Mouse (Mus musculus) spleen, embryonic (tissue): ENCODE data around the gene Col6a1.

Experiments used
- CTCF ChIA-PET: fragments of 350-600 bp; sonication (Branson Sonifier 250); formaldehyde crosslinking; loops from one replicate; lab custom pipeline; 2022; lab: Charles Lee

Col6a1 gene

DNA sequence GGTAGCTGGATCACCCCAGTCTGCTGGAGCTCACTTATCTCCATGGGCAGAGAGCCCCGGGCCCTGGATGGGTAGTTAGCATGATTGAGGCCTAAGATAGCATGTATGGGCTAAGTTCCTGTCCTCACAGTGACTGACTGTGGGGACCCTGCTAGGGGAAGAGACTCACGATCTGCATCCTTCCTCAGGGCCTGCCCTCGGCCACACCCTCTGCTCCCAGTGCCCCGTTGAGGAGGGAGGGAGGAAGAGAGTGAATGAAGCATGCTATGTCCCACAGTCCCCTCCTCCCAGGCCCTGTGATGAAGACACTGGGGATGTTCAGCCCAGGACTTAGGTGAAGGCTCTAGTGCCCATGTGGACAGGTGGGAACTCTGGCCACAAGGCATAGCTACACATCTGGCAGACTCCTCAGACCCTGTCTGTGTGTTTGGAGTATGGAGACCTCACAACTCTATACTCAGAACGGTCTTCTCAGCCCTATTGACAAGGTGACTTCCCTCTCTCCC, 1.7 kb downstream of the Col6a1 start:
- CTCF ChIA-PET: no interaction called here

DNA sequence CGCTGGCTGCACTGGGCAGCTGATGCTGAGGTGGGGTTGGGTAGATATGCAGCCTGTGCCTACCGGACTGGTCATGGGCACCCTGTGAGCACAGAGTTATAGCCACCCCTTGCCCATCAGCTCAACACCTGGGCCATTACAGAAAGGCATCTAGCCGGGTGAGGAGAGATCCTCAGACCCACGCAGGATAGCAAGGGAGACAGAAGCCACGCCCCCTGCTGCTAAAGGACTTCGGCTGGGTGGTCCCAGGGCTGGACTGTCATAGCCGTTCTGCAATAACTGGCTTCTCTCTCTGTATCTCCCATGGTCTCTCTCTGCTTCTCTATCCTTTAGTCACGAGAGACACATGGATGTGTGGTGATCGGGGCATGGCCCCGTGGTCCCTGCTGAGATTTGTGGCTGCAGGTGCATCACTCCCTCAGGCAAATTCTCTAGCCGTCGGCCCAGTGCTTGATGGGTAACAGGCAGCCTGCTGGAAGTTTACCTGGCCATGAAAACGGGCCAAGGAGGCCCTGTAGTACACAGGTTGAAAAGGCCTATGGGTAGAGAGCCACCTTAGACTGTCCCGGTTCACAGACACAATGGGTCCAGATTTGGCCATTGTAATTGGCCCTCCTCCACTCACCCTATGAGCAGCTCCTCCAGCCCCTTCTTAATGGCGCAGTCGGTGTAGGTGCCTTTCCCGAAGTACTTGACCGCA, 3.1 kb downstream of the Col6a1 start:
- CTCF ChIA-PET: no interaction called here

DNA sequence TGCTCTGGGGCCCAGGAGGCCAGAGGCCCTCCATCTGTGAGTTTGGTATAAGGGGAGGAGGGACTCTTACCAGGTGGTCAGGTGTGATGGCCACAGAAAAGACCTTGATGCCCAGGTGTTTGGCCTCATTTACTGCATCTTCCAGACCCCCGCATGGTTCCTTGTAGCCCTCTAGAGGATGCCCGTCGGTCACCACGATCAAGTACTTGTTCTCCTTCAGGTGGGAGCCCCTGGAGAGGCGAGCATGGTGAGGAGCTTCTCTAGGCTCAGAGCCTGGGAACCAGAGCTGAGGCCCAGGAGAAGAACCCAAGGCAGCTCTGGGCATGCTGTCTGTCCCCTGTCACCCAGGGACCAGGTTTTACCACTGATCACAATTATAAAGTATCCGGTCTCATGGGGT, 4.2 kb downstream of the Col6a1 start:
- CTCF ChIA-PET: no interaction called here

DNA sequence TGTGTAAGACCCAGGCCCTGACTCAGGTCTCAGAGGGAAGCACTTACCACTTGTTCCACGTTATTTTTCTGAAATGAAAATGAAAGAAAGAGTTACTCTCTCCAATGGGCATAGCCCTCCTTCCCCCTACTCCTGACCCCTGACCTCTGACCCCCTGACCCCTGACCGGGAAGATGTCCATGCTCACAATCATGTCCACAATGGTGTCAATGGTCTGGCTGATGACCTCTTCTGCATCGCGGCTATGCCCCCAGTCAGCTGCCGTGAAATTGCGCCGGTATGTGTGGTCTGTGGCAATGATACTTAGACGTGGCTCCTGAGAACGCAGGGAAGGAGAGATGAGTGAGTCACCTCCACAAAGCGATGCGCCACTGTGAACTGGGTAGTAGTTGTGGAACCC, 4.8 kb downstream of the Col6a1 start:
- CTCF ChIA-PET: no interaction called here

DNA sequence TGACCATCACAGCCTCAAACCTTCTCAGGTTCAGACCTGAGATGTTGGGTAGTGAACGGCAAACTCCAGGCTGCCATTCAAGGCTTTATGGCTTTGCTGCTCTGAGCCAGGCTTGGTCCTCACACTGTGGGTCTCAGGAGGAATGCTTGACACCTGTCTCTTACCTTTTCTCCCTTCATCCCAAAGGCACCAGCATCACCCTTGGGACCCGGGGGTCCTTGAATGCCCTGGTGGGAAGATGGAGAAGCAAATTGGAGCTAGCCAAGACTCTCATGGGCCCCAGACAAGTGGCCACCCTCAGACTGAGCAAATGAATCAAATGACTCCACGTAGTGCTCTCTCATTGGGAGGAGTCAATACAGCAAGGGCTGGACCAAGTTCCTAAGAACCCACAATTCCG, 8.3 kb downstream of the Col6a1 start:
- CTCF ChIA-PET: no interaction called here

DNA sequence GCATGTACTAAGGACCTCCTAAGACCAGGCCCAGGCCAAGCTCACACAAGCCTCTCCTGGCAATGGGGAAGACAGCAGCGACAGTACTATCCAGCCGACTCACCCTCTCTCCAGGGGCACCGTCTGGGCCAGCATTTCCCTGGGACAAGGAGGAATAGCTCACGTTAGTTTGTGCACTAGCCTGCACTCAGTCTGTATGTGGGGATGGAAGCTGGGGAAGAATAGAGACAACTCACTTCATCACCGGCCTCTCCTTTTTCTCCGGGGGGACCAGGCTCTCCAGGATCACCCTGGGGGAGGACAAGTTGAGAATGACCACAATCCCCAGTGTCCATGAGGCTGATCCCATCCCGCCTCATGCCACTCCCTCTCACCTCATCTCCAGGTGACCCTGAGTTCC, 8.9 kb downstream of the Col6a1 start:
- CTCF ChIA-PET: no interaction called here

DNA sequence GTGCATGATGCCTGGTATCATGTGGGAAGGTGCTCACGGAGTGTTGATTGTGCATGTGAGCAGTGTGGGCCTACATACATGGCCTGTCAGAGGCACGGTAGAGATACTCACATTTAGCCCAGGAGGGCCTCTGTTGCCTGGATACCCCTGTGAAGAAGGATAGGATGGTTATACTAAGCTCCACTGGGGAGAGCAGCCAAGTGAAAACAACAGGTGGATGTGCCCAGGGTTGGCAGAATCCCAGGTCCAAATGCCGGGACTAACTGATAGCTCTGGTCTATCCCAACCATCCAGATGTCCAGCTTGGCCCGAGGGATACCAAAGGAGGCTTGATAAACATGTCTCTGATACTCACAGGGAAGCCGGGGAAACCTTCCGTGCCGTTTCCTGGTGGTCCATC, 11.7 kb downstream of the Col6a1 start:
- CTCF ChIA-PET: no interaction called here

DNA sequence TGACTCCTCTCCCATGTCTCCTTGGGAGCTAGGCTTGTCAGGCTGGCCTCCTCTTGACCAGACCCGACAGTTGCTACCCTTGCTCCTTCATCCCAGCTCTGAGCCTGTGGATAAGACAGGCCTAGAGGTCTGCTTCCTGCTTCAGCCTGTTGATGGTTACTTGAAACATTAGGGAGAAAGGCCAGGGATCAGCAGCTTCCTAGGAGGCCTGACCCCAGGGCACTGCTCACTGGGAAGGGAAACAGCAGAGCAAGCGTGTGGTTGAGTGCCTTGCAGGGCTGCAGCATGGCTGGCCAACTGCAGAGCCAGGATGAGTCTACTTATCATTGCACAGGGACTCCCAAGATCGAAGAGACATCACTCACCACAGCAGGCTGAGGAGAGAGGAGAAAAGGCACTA, 13.5 kb downstream of the Col6a1 start:
- CTCF ChIA-PET: no interaction called here

DNA sequence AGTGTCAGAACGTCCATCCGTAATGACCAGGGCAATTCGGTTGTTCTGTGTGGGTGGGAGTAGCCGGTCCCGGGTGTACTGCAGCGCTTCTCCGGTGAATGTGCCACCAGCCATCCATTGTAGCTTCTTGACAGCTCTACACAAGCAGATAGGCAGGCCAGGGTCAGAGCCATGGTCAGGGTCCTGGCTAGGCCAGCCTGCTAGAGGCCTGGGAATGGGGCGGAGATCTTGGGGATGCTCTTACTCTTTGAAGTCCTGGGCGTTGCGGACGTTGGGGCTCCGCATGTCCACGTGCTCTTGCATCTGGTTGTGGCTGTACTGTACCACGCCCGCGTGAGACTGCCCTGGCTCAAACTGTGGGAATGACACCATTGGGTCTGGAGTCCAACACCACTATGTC, 14.6 kb downstream of the Col6a1 start:
- CTCF ChIA-PET: no interaction called here

DNA sequence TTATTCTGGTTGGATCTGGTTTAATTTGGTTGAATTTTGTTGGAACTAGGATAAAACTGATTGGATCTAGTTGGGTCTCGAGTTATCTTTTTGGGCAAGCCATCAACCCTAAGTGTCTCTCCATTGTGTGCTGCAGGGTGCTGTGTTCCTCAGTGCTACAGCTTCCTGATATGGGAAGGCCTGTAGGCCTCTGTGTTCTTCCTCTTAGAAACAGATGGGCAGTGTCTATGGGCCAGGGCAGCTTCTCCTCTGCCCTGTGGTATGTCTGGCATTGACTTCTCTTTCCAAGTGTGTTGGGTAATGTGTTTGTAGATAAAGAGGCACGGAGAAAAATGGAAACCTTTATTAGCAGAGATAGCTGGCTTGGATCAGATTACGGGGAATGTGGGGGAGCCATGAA, 17.5 kb downstream of the Col6a1 start:
- CTCF ChIA-PET: no interaction called here

DNA sequence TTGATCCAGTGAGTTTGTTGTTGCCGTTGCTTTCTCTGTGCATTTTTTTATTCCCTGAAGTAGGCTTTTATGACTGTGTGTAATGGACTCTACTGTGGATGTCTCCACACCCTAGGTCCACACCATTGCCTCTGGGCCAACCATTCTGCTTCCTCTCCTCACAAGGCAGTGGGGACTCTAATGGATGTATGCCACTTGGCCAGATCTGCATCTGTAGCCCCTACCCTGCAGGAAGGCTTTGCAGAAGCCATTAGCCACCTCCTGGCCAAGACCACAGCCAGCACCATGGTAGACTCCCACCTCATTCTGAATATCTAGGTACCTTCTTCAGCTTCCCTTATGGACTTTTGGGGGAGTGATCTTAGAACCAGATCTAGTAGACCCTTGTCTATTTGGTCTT, 18.4 kb downstream of the Col6a1 start:
- CTCF ChIA-PET: no interaction called here

DNA sequence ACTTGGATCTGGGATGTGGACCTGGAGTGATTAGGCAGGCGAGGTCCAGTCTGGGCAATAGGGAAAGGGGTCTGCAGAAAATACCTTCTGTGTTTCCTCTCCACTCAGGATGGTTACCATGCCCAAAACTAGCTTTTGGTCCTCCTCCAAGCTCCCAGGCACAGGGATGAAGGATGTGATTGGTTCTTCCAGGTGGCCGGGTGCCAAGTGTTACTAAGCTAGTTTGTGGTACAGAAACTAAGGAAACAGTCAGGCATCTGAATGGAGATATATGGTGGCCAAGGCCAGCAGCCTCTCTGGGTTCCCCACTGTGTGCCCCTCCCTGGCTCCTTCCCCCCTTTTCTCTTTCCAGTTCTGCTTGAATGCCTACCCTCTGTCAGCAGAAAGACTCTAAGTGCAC, 19.0 kb downstream of the Col6a1 start:
- CTCF ChIA-PET: no interaction called here

DNA sequence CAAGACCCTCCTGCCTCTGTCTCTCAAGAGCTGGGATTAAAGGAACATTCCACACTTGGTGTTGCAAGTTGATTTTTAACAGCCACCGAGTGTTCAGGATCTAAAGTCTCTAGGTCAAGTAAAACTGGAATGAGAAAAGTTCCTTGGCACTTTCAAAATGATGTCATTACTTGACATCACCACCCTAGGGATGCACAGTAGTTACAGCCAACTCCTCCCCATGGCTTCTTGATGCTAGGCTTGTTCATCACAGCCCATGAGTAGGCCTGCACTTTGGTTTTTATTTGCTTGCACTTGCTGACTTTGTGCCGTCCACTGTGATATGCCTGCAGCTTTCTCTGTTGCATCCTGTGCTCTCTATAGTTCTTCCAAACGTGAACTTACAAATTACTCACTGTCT, 21.6 kb downstream of the Col6a1 start:
- CTCF ChIA-PET: no interaction called here

DNA sequence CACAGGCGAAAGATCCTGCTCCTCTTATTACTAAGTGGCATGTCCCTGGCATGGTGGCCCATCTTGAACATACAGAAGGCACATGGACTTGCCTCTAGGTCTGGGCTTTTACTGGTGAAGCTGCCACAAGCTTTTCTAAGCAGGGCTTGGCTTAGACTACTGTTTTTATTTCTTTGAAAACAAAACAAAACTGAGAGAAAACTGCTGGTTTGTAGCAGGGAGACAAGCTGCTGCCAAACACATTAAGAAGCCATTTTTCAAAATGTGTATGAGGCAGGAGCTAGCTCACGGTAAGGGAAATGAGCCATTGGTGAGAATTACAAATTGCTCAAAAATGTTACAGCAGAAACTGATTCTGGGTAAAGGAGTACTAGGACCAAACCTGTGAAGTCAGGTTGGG, 24.5 kb downstream of the Col6a1 start:
- CTCF ChIA-PET: no interaction called here

DNA sequence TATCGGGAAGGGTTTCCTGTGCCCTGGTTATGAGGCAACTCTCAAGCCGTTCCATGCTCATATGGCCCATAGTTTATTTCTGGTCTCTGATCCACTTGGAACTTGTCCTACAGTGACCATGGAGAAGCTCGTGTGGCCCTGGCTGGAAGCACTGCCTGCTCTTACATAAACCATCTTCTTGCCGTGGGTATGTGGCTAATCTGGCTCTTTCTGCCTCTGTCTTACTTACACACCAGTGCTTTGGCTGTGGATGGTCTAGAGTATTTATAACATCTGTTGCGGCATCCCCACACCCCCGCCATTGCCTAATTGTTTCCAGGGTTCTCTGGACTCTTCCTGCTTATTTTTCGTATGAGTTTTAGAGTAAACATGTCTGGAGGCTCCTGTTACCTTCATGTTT, 26.2 kb downstream of the Col6a1 start:
- CTCF ChIA-PET: no interaction called here

DNA sequence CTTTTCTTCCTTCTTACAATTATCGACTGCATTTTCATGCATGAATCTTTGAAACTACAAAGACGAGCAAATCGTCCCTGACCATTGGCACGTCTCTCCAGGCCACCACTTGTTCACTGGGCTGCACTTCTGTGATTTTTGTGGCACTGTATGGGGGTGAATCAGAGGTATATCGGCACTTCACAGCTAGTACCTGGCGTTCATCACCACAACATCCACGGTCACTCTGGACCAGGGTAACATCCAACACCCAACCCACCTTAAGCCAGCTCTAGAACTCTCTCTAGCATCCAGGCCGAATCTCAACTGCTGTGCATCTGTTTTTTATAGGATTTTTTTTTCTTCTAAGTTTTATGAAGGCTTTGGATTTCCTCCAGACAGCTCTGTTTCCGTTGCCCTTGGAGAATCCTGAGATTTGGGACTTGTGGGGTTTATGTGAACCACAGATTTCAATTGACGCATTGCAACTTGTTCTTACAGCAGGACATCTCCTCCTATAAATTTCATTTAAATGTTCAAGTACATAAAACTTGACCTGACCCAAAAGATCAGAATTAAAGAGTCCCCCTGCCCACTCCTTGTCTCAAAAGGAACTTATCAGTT, 30.6 kb downstream of the Col6a1 start:
- CTCF ChIA-PET: interaction anchor here (0.5 kb wide), 1 partner anchor 135 kb away, joined by 4 read pairs; no protein-coding TSS in a partner anchor

DNA sequence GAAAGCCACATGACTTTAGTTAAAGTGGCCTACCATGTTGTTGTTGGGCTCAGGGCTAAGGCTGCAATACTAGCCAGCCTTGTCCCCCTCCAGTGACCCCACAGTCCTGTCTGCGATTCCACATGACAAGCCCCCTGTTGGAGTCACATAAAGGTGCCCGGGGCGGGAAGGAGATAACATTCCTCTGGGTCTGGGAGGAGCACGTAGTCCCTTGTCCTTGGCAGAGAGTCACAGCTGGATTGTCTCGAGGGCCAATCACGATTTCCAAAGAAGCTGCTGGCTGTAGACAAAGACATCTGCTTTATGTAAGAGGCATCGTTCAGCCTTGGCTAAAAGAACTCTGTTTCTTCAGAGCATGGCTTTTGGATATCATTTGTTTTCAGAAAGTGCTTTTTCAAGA, 31.2 kb downstream of the Col6a1 start:
- CTCF ChIA-PET: interaction anchor here (0.5 to 0.6 kb wide), 2 partner anchors 16 to 136 kb away, joined by 4 read pairs; no protein-coding TSS in a partner anchor

DNA sequence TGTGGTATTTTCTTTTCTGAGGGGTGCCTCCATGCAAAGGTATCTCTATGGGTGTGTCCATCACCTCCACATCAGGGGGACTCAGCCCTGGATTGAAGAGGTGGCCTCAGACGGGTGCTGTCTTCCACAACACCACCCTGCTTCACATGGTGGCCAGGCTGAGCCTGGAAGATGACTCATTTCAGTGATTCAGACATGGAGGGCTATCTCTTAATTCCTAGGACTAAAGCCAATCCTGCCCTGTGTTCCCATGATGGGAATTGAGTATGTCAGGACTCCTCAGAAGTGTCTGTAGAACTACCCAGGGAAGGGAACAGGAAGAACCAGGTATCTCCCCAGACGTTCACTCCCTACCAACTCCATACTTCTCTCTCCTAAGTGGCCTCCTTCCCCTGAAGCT, 32.5 kb downstream of the Col6a1 start:
- CTCF ChIA-PET: no interaction called here

DNA sequence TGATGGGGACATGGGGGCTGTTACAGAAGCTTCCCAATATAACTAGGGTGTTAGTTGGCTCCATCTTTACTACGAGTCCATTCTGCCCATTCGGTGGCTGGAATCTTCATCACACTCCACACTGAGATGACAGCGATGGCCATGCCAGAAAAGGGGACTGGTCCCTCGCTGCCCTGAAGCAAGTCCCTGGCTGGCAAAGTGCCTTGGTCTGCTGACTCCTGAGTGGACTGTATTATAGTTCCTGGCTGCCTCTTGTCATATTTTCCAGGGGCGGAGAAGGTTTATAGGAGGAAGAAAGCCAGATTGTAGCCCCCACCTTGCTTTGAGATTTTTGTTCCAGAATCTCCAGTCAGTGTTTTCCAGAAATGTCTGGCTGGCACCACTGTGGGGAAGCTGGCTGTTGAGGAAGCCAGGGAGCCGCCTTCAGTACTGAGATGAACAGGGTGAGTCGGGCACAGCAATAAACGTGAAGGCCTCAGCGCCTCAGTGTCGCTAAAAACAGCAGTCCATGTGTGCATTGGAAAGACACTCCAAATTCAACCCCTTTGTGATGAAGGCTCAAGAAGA, 40.4 kb downstream of the Col6a1 start:
- CTCF ChIA-PET: no interaction called here

DNA sequence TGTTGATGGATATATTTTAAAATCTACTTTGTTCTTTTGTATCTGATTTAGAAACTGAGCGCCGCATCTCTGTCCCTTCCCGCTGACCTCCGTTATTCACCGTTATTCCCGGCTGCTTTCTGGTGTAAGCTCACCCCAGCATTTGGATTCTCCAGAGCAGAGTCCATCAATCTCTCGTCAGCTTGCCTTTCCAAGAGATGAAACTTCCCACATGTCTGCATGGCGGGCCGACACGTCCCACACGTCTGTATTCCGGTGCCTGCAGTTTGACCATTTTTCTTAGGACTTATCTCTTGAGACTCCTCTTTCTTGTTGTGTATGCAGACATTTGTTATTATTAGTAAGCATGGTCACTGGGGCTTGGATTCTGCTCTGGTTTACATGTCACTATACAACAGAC, 42.0 kb downstream of the Col6a1 start:
- CTCF ChIA-PET: no interaction called here

DNA sequence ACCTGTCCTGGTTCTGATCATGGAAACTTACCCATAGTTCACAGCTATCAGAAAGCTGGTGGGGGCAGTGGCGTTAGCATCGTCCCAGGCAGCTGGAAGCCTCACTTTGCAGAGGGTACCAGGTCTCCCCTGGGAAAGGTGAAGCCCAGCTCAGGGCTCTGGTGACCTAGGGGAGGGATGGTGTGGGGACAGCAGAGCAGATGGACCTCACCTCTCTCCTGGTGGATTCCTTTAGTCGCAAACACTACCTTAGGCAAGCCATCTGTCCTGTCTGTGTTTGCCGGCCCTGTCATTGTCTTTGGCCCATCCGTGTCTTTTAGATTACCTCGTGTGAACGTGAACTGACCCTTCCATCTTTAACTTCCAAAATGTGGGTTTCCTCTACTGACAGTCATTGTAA, 42.5 kb downstream of the Col6a1 start:
- CTCF ChIA-PET: no interaction called here

DNA sequence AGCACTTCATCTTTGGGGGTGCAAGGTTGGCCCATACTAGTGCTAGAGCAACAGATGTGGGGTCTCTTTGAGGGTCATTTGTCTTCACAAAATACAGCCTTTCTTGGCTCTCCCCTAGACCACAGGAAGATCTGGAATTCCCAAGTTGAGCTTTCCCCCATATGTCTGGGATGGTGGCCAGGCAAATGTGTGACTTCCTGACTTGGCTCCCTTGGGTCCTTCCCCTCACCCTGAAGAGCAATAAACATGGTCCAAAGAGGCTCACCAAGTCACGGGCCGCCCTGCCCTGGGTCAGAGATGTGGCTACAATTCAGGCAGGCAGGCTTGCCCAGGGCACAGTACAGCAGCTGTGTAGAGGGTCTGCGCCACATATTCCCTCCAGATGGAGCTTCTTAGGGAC, 44.1 kb downstream of the Col6a1 start:
- CTCF ChIA-PET: no interaction called here
